Mouse (Mus musculus) intestine, postnatal 0 days (tissue): ENCODE measurements around the gene Nrp2. TPM values are rescaled to one million over a fixed set of nuclear protein-coding genes. Genes with fewer than 3 reads are reported as not detected.

Source experiments
- ATAC-seq: fragments of 200-750 bp; cut with Nextera tagmentation; 2 replicates; pipeline ENCODE4 v1.8.0; 2017; ENCODE audit warnings: mild to moderate bottlenecking, moderate TSS enrichment, moderate library complexity
- H3K27ac ChIP-seq: fragments of 300-500 bp; sonication (generic); 2 replicates; pipeline ENCODE4 v1.5.1; 2014; ENCODE audit warnings: mild to moderate bottlenecking, low read depth, low read length, moderate library complexity
- H3K27me3 ChIP-seq: fragments of 300-500 bp; sonication (generic); replicated peaks from 2 replicates; pipeline ENCODE4 v1.6.1; 2014; ENCODE audit warnings: low read length, mixed read lengths; ENCODE audit not compliant: control insufficient read depth, insufficient read depth
- H3K36me3 ChIP-seq: fragments of 300-500 bp; sonication (generic); 2 replicates; pipeline ENCODE4 v1.6.1; 2014; ENCODE audit warnings: mild to moderate bottlenecking, moderate library complexity; ENCODE audit not compliant: control insufficient read depth, insufficient read depth
- H3K4me1 ChIP-seq: fragments of 300-500 bp; sonication (generic); replicated peaks from 2 replicates; pipeline ENCODE4 v1.6.1; 2014; ENCODE audit warnings: antibody characterized with exemption, low read length, mixed read lengths; ENCODE audit not compliant: control insufficient read depth, insufficient read depth
- H3K4me2 ChIP-seq: fragments of 300-500 bp; sonication (generic); replicated peaks from 2 replicates; pipeline ENCODE4 v1.6.1; 2014; ENCODE audit warnings: low read depth, mild to moderate bottlenecking, moderate library complexity
- H3K4me3 ChIP-seq: fragments of 300-500 bp; sonication (generic); 2 replicates; pipeline ENCODE4 v1.5.1; 2014; ENCODE audit warnings: low read depth, low read length
- H3K9ac ChIP-seq: fragments of 300-500 bp; sonication (generic); 2 replicates; pipeline ENCODE4 v1.6.1; 2014; ENCODE audit warnings: mild to moderate bottlenecking, low read depth, low read length
- H3K9me3 ChIP-seq: fragments of 300-500 bp; sonication (generic); 2 replicates; pipeline ENCODE4 v1.6.1; 2016; ENCODE audit warnings: mixed run types; ENCODE audit not compliant: control insufficient read depth
- CTCF ChIP-seq: sonication (generic); IDR thresholded peaks from 2 replicates; pipeline ENCODE4 v1.5.1; 2016; ENCODE audit warnings: low read depth, mild to moderate bottlenecking, control low read depth, antibody characterized with exemption, moderate library complexity
- WGBS: fragments of 180-500 bp; shearing (Covaris S2); extraction: QIAGEN DNeasy Blood & Tissue Kit; methylation state at CpG from one replicate; pipeline ENCODE4 v1.1.7; 2014; 5-methylcytosine and 5-hydroxymethylcytosine counted together
- polyA plus RNA-seq: library from polyadenylated mRNA; unstranded; fragments of >200 nt; fragmentation: Nextera tagmentation; extraction: Ambion mirVana; gene quantifications from 2 replicates; pipeline ENCODE4 v1.2.1, GENCODE M21; 2015

Gene Nrp2
- 11.7 and 12.7 TPM in 2 replicates for polyA plus RNA-seq

DNA sequence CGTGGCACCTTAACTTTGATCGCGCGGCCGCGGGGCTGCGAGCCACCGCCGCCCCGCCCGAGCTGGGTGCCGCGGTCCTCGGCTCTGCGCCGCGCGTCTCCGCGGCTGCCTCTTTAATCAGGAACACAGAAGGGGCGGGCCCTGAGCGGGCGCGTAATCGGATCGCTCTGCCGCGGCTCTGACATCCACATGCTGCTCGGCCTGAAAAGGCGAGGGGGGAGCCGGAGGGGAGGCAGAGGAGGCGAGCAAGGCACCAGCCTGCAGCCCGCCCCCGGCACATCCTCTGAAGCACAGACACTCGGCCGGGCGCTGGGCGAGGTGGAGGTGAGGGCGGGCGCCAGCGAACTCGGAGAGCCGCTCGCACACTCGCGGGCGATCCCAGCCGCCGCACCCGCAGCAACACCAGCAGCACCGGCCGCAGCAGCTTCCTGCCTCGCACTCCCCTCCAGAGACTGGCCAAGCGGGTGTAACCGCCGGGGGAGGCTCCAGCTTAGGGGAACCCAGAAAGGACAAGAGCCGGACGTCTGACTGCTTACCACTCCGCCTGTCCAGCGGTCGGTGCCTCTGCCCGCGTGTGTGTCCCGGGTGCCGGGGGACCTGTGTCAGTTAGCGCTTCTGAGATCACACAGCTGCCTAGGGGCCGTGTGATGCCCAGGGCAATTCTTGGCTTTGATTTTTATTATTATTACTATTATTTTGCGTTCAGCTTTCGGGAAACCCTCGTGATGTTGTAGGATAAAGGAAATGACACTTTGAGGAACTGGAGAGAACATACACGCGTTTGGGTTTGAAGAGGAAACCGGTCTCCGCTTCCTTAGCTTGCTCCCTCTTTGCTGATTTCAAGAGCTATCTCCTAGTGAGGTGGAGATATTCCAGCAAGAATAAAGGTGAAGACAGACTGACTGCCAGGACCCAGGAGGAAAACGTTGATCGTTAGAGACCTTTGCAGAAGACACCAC lies at the start of gene Nrp2:
Gene Nrp2, plus strand, starts transcription at position 128 of the 959 bp plus-strand sequence.
- Histone ChIP-seq H3K4me3 (peak within 1 kb of the TSS; percentile 72), H3K4me2 (peak within 1 kb of the TSS; percentile 100), H3K4me1 (peaks cover 8% of the 10 kb centered on the region; the same call in 1 of the 2 replicates), H3K9me3 (no peaks in the 10 kb centered on the region), H3K36me3 (no peaks in the 10 kb centered on the region), H3K27ac (peak within 1 kb of the TSS; percentile 70), H3K27me3 (peaks cover 8% of the 10 kb centered on the region; the same call in 1 of the 2 replicates), H3K9ac (peak within 1 kb of the TSS; percentile 58)
- under 1% methylated on average over 76 of the region's 76 CpGs for WGBS
- no peak for TF ChIP-seq CTCF
- ATAC-seq = peak; percentile 71

DNA sequence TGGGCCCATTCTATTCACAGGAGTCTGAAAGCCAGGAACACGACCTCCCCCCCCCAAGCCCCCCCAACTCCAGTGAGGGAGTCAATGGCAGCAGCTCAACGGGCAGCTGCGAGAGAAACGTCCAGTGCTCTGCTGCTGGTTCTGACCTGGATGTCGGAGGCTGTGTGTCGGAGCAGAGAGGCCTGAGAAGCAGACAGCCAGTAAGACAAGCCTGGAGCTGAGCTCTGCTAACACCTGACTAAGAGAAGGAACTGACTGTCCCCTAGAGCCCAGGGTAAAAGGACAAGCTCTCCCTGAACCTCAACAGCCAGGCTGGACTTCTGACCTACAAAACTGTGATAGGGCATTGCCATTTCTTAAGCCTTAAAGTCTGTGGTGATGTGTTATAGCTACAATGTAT lies 48.6 kb upstream of the Nrp2 start:
- no peak for TF ChIP-seq CTCF
- no peak for ATAC-seq
- Histone ChIP-seq H3K9me3 (no peaks in the 10 kb centered on the region), H3K4me2 (no peak overlapping the region), H3K9ac (no peak overlapping the region), H3K27me3 (no peaks in the 10 kb centered on the region), H3K4me1 (no peaks in the 10 kb centered on the region), H3K4me3 (no peak overlapping the region), H3K36me3 (no peaks in the 10 kb centered on the region), H3K27ac (no peak overlapping the region)
- 71% methylated on average over 6 of the region's 6 CpGs for WGBS

DNA sequence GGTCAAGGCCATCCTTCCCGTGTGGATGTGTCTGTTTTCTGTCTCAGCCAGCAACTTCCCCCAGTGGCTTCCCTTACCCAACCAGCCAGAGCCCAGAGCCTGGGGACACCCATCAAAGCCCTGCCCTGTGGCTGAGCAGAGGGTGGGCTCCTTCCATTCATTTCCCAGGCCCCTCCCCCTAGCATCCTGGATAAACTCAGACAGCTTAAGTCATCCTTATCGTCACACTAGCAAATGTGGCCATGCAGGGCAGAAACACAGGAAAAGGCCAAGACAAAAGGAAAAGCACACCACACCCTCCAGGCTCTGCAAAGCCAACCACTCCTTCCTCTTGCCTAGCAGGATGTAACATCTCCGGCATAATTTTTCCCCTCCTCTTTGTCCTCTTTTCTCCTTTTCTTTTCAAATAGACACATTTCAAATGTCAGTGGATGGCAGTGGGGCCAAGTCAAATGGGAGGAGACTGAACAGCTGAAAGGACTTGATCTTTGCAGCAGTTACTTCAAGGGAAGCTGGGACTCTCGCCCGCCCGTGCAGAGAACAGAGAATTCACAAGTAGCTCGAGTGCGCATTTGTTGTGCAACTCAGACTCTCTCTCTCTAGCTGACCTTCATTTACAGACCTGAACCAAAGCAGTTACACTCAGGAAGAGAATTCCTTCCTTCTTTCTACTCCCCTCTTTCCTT lies 38.0 kb upstream of the Nrp2 start:
- no peak overlapping the region for H3K4me3 ChIP-seq
- no peaks in the 10 kb centered on the region for H3K36me3 ChIP-seq
- 0 out of 2 replicates have a peak, but pooled peaks cover 5% of the 10 kb centered on the region for H3K4me1 ChIP-seq
- H3K9me3 ChIP-seq = no peaks in the 10 kb centered on the region
- WGBS = 57% methylated on average over 8 of the region's 8 CpGs
- H3K9ac ChIP-seq = no peak overlapping the region
- no peak for ATAC-seq
- no peak for TF ChIP-seq CTCF
- no peak overlapping the region for H3K27ac ChIP-seq
- no peak overlapping the region; the same call in 1 of the 2 replicates for H3K4me2 ChIP-seq
- no peaks in the 10 kb centered on the region for H3K27me3 ChIP-seq

DNA sequence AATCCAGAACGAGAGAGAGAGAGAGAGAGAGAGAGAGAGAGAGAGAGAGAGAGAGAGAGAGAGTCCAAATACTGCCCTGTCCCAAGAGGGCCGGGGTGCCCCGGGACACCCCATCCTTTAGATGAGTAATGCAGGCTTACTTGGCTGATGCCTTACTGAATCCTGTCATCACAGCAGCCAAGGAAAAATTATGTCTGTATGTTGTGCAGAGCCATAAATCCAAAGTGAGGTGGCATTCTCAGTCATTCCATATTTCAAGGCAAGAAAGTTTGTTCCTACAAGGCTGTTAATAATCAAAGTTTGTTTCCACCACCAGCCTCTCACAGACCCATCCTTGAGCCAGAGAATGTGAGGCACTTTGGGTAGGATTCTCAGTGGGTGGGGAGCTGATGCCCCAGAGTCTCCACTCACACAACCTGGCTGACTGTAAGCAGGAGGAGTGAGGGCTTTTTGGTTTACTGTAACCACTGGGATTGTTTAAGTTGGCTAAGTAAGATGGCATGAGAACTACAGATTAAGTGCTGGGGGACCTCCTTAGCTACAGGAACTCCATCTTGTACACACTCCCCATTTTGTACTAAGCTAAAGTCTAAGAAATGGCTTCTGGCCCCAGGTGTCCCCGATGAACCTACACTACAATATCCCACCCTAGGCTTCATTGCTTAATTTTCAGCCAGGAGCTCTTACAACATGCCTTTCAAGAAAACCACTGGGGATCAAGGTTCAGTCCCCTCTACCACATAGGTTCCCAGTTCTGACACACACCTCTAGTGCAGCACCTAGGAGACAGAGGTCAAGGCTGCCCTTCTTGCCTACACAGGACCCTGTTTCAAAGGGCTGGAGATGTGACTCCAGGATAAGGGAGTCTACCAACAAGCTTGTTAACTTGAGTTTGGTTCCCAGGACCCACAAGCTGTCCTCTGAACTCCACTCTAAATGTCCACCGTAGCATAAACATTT lies 37.0 kb upstream of the Nrp2 start:
- 72% methylated on average over 5 of the region's 5 CpGs for WGBS

DNA sequence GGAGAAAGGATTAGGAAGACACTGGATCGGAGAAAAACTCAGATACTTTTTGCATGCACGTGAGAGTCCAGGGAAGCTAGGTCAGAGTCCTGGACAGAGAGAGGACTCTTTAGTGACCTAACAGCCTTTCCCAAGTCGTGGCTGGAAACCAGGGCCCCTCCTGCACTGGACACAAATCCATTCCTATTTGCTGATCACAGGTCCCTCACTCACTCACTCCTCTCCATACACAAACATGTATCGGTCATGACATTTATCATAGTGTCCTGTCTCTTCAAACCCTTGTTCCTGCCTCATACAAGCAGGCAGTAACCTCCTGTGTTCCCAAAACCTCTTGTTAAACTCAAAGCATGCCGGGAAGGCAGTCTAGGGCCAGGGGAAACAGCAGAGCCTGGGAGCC lies 36.3 kb upstream of the Nrp2 start:
- Histone ChIP-seq H3K4me3 (no peak overlapping the region), H3K4me1 (0 out of 2 replicates have a peak, but pooled peaks cover 5% of the 10 kb centered on the region), H3K36me3 (no peaks in the 10 kb centered on the region), H3K9ac (no peak overlapping the region), H3K4me2 (no peak overlapping the region), H3K27ac (no peak overlapping the region), H3K9me3 (no peaks in the 10 kb centered on the region), H3K27me3 (no peaks in the 10 kb centered on the region)
- TF ChIP-seq CTCF = no peak
- no peak for ATAC-seq
- WGBS = 69% methylated on average over 5 of the region's 5 CpGs

More for the DNA sequence above, 37.0 kb upstream of the Nrp2 start:
- ATAC-seq = no peak
- Histone ChIP-seq H3K36me3 (no peaks in the 10 kb centered on the region), H3K27ac (no peak overlapping the region), H3K9me3 (no peaks in the 10 kb centered on the region), H3K9ac (no peak overlapping the region), H3K4me3 (no peak overlapping the region), H3K4me1 (0 out of 2 replicates have a peak, but pooled peaks cover 5% of the 10 kb centered on the region), H3K4me2 (no peak overlapping the region), H3K27me3 (no peaks in the 10 kb centered on the region)
- no peak for TF ChIP-seq CTCF
